Mouse (Mus musculus) embryonic facial prominence, embryonic 11.5 days (tissue): ENCODE data around the gene Shisa6. TPM values are rescaled to one million over a fixed set of nuclear protein-coding genes. Genes with fewer than 3 reads are reported as not detected.
A peak's percentile ranks its signal among the peaks of the same experiment; 100 is the strongest.

Experiments used
- ATAC-seq: fragments of 200-750 bp; cut with Nextera tagmentation; replicated peaks from 2 replicates; pipeline ENCODE4 v1.8.0; 2017; ENCODE audit warnings: low read depth; ENCODE audit not compliant: insufficient number of reproducible peaks, low FRiP score, low TSS enrichment
- DNase-seq: peaks from one replicate; pipeline ENCODE4 v3.0.0-alpha.2; 2015; ENCODE audit warnings: low spot score
- H3K27ac ChIP-seq: fragments of 300-500 bp; sonication (generic); replicated peaks from 2 replicates; pipeline ENCODE4 v1.5.1; 2014; ENCODE audit warnings: mild to moderate bottlenecking, low read depth, low read length, control low read depth
- H3K27me3 ChIP-seq: fragments of 300-500 bp; sonication (generic); 2 replicates; pipeline ENCODE4 v1.6.1; 2014; ENCODE audit warnings: mild to moderate bottlenecking, low read length, moderate library complexity, mixed read lengths; ENCODE audit not compliant: control insufficient read depth, insufficient read depth
- H3K36me3 ChIP-seq: fragments of 300-500 bp; sonication (generic); replicated peaks from 2 replicates; pipeline ENCODE4 v1.6.1; 2014; ENCODE audit warnings: low read depth, mild to moderate bottlenecking, low read length, moderate library complexity, mixed read lengths; ENCODE audit not compliant: control insufficient read depth, insufficient read depth
- H3K4me1 ChIP-seq: fragments of 300-500 bp; sonication (generic); 2 replicates; pipeline ENCODE4 v1.6.1; 2014; ENCODE audit warnings: low read length, mixed read lengths; ENCODE audit not compliant: control insufficient read depth, insufficient read depth
- H3K4me2 ChIP-seq: fragments of 300-500 bp; sonication (generic); 2 replicates; pipeline ENCODE4 v1.6.1; 2014; ENCODE audit warnings: low read depth, mild to moderate bottlenecking, control low read depth, low read length, moderate library complexity
- H3K4me3 ChIP-seq: fragments of 300-500 bp; sonication (generic); 2 replicates; pipeline ENCODE4 v1.5.1; 2014; ENCODE audit warnings: low read depth, low read length, control low read depth
- H3K9ac ChIP-seq: fragments of 300-500 bp; sonication (generic); replicated peaks from 2 replicates; pipeline ENCODE4 v1.6.1; 2014; ENCODE audit warnings: mild to moderate bottlenecking, control low read depth, low read length
- H3K9me3 ChIP-seq: fragments of 300-500 bp; sonication (generic); replicated peaks from 2 replicates; pipeline ENCODE4 v1.6.1; 2016; ENCODE audit warnings: mild to moderate bottlenecking, low read length, inconsistent platforms, mixed read lengths; ENCODE audit not compliant: control insufficient read depth
- WGBS: fragments of 180-500 bp; shearing (Covaris S2); extraction: QIAGEN DNeasy Blood & Tissue Kit; methylation state at CpG from one replicate; pipeline ENCODE4 v1.1.7; 2014; 5-methylcytosine and 5-hydroxymethylcytosine counted together
- polyA plus RNA-seq: library from polyadenylated mRNA; unstranded; fragments of >200 nt; fragmentation: Nextera tagmentation; extraction: Ambion mirVana; gene quantifications from 2 replicates; pipeline ENCODE4 v1.2.1, GENCODE M21; 2014

Gene Shisa6
- 0.53 and 0.67 TPM in 2 replicates for polyA plus RNA-seq

- peak within 1 kb of the TSS; percentile 96 for H3K4me2 ChIP-seq
- ATAC-seq (peak; percentile 5; the same call in 1 of the 2 replicates), DNase-seq (peak; percentile 19)
- peaks cover 41% of the 10 kb centered on the region for H3K27me3 ChIP-seq
- H3K4me1 ChIP-seq, result no peaks in the 10 kb centered on the region
- peak within 1 kb of the TSS; percentile 53 for H3K4me3 ChIP-seq
- no peaks in the 10 kb centered on the region for H3K9me3 ChIP-seq
- no peaks in the 10 kb centered on the region for H3K36me3 ChIP-seq
- under 1% methylated on average over 71 of the region's 89 CpGs for WGBS
- H3K27ac ChIP-seq, result no peak within 1 kb of the TSS
- H3K9ac ChIP-seq, result peak within 1 kb of the TSS; percentile 48
Observed at GRCm38 (mm10) chr11:66525371-66526045, at the start of gene Shisa6. Gene Shisa6 (minus strand): TSS chr11:66525964.

DNA sequence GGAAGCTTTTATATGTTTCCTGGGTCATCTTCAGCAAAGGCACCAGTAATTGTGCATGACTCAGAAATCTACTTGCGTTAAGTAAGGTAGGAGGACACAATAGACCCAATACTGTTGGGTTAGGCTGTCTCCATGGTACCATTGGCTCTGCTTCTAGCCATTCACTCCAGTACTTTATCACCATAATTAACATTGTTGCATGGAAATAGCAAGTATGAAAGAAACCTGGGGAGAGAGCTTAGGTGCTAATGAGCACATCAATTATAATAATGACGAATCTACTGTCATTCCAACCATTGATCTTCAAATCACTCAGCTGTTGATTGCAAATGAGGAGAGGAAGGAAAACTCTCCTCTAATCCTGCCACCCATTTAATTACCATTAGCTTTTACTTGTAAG, 48.1 kb upstream of the Shisa6 start:
- Histone ChIP-seq H3K27ac (no peak overlapping the region), H3K4me1 (no peaks in the 10 kb centered on the region), H3K36me3 (no peaks in the 10 kb centered on the region), H3K27me3 (no peaks in the 10 kb centered on the region), H3K4me2 (no peak overlapping the region), H3K4me3 (no peak overlapping the region), H3K9ac (no peak overlapping the region), H3K9me3 (no peaks in the 10 kb centered on the region)
- no peak for DNase-seq
- ATAC-seq, result no peak
- 28% methylated on average over 2 of the region's 2 CpGs for WGBS

GRCm38 (mm10) chr11:66569045-66569444, 43.3 kb upstream of the Shisa6 start:
- ATAC-seq (no peak), DNase-seq (no peak)
- Histone ChIP-seq H3K4me2 (no peak overlapping the region), H3K36me3 (no peaks in the 10 kb centered on the region), H3K4me3 (no peak overlapping the region), H3K27me3 (peaks cover 5% of the 10 kb centered on the region; the same call in 1 of the 2 replicates), H3K9ac (no peak overlapping the region), H3K9me3 (no peaks in the 10 kb centered on the region), H3K4me1 (no peaks in the 10 kb centered on the region), H3K27ac (no peak overlapping the region)
- 76% methylated on average over 4 of the region's 4 CpGs for WGBS

DNA sequence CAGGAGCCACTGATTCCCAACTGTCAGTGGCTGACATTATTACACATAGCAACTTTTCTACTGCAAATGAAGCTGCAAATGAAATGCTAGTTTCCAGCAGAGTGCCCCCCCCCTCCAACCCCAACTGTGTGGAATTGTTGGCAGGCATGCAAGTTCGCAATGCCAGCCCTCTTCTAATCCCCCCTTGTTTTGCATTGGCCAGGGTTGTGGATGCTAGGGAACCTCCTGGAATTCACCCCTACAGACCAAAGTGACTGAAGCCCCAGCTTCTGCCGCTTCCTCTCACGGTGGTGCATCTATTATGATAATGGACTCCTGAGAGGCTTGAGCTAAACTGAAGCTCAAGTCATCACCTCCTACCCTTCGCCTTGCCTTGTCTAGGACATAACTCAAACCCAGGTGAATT, 42.6 kb upstream of the Shisa6 start:
- ATAC-seq (no peak), DNase-seq (no peak)
- Histone ChIP-seq H3K27ac (no peak overlapping the region), H3K4me3 (no peak overlapping the region), H3K36me3 (no peaks in the 10 kb centered on the region), H3K27me3 (peaks cover 5% of the 10 kb centered on the region; the same call in 1 of the 2 replicates), H3K9ac (no peak overlapping the region), H3K4me1 (no peaks in the 10 kb centered on the region), H3K9me3 (no peaks in the 10 kb centered on the region), H3K4me2 (no peak overlapping the region)
- WGBS, result 29% methylated on average over 4 of the region's 4 CpGs

GRCm38 (mm10) chr11:66567382-66567781, 41.6 kb upstream of the Shisa6 start:
- H3K9ac ChIP-seq, result no peak overlapping the region
- no peak overlapping the region for H3K4me3 ChIP-seq
- H3K36me3 ChIP-seq, result no peaks in the 10 kb centered on the region
- H3K9me3 ChIP-seq, result no peaks in the 10 kb centered on the region
- DNase-seq (peak; percentile 4), ATAC-seq (no peak)
- 7% methylated on average over 10 of the region's 10 CpGs for WGBS
- H3K4me1 ChIP-seq, result no peaks in the 10 kb centered on the region
- no peak overlapping the region for H3K27ac ChIP-seq
- H3K27me3 ChIP-seq, result peaks cover 5% of the 10 kb centered on the region; the same call in 1 of the 2 replicates
- no peak overlapping the region for H3K4me2 ChIP-seq

- no peak overlapping the region for H3K4me3 ChIP-seq
- no peak for ATAC-seq
- H3K36me3 ChIP-seq, result no peaks in the 10 kb centered on the region
- no peaks in the 10 kb centered on the region; the same call in 1 of the 2 replicates for H3K27me3 ChIP-seq
- H3K9ac ChIP-seq, result no peak overlapping the region
- no peak for DNase-seq
- no peak overlapping the region for H3K27ac ChIP-seq
- H3K4me2 ChIP-seq, result no peak overlapping the region
- no peaks in the 10 kb centered on the region for H3K9me3 ChIP-seq
- H3K4me1 ChIP-seq, result no peaks in the 10 kb centered on the region
- 71% methylated on average over 7 of the region's 7 CpGs for WGBS
Observed at GRCm38 (mm10) chr11:66562274-66562673, 36.5 kb upstream of the Shisa6 start.

DNA sequence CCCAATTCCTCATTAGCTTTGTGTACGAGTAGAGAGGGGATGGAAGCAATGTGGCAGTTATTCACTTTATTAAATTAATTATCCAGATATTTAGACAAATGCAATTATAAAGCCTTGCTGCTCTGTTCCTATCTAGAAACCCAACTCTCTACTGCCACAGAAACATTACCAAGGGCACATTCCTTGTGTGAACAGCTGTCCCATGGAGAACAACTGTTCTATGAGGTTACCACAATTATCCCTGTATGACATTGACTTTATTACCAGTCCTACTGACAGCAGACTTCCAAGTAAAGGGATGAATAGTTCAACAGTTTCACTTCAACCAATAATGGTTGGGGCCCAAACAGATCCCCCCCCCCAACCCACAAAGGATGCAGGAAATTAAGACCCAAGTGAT, 12.1 kb upstream of the Shisa6 start:
- no peaks in the 10 kb centered on the region for H3K27me3 ChIP-seq
- H3K36me3 ChIP-seq, result no peaks in the 10 kb centered on the region
- no peak overlapping the region for H3K27ac ChIP-seq
- no peaks in the 10 kb centered on the region for H3K4me1 ChIP-seq
- no peaks in the 10 kb centered on the region for H3K9me3 ChIP-seq
- H3K4me2 ChIP-seq, result no peak overlapping the region
- no peak overlapping the region for H3K9ac ChIP-seq
- DNase-seq (no peak), ATAC-seq (no peak)
- 43% methylated on average over 1 of the region's 1 CpGs for WGBS
- no peak overlapping the region for H3K4me3 ChIP-seq

GRCm38 (mm10) chr11:66535866-66536265, 10.1 kb upstream of the Shisa6 start:
- Histone ChIP-seq H3K27me3 (no peaks in the 10 kb centered on the region), H3K4me1 (no peaks in the 10 kb centered on the region)

More at GRCm38 (mm10) chr11:66535866-66536265, 10.1 kb upstream of the Shisa6 start:
- Histone ChIP-seq H3K9me3 (no peaks in the 10 kb centered on the region), H3K36me3 (no peaks in the 10 kb centered on the region), H3K27ac (no peak overlapping the region), H3K4me2 (no peak overlapping the region), H3K4me3 (no peak overlapping the region), H3K9ac (no peak overlapping the region)
- 50% methylated on average over 9 of the region's 9 CpGs for WGBS
- DNase-seq (no peak), ATAC-seq (no peak)
